Mouse (Mus musculus) kidney, postnatal 0 days (tissue): ENCODE measurements around the gene Cep89. TPM values are rescaled to one million over a fixed set of nuclear protein-coding genes. Genes with fewer than 3 reads are reported as not detected.
A peak's percentile ranks its signal among the peaks of the same experiment; 100 is the strongest.

ENCODE experiments used
- ATAC-seq: fragments of 200-750 bp; cut with Nextera tagmentation; replicated peaks from 2 replicates; pipeline ENCODE4 v1.8.0; 2017; ENCODE audit warnings: low read depth, moderate number of reproducible peaks, moderate TSS enrichment, moderate library complexity; ENCODE audit not compliant: low FRiP score
- DNase-seq: peaks from one replicate; pipeline ENCODE4 v3.0.0-alpha.2; 2016; ENCODE audit warnings: low spot score
- H3K27ac ChIP-seq: fragments of 300-500 bp; sonication (generic); 2 replicates; pipeline ENCODE4 v1.5.1; 2014; ENCODE audit warnings: mild to moderate bottlenecking
- H3K27me3 ChIP-seq: fragments of 300-500 bp; sonication (generic); 2 replicates; pipeline ENCODE4 v1.6.1; 2014; ENCODE audit warnings: low read length, mixed read lengths; ENCODE audit not compliant: insufficient read depth
- H3K36me3 ChIP-seq: fragments of 300-500 bp; sonication (generic); 2 replicates; pipeline ENCODE4 v1.6.1; 2014; ENCODE audit warnings: low read length, mixed read lengths; ENCODE audit not compliant: insufficient read depth
- H3K4me1 ChIP-seq: fragments of 300-500 bp; sonication (generic); replicated peaks from 2 replicates; pipeline ENCODE4 v1.6.1; 2014; ENCODE audit warnings: antibody characterized with exemption, low read length, mixed read lengths; ENCODE audit not compliant: insufficient read depth
- H3K4me2 ChIP-seq: fragments of 300-500 bp; sonication (generic); 2 replicates; pipeline ENCODE4 v1.6.1; 2014; ENCODE audit warnings: mild to moderate bottlenecking, low read length, moderate library complexity, mixed read lengths
- H3K4me3 ChIP-seq: fragments of 300-500 bp; sonication (generic); replicated peaks from 2 replicates; pipeline ENCODE4 v1.5.1; 2014; ENCODE audit warnings: low read depth, low read length
- H3K9ac ChIP-seq: fragments of 300-500 bp; sonication (generic); 2 replicates; pipeline ENCODE4 v1.6.1; 2014; ENCODE audit warnings: low read depth, low read length
- H3K9me3 ChIP-seq: fragments of 300-500 bp; sonication (generic); replicated peaks from 2 replicates; pipeline ENCODE4 v1.6.1; 2016; ENCODE audit warnings: low read length, inconsistent platforms, mixed read lengths
- CTCF ChIP-seq: IDR thresholded peaks from 2 replicates; pipeline ENCODE4 v1.5.1; 2016; ENCODE audit warnings: antibody characterized with exemption, low read depth, mild to moderate bottlenecking, moderate library complexity
- WGBS: fragments of 180-500 bp; shearing (Covaris S2); extraction: QIAGEN DNeasy Blood & Tissue Kit; methylation state at CpG from one replicate; pipeline ENCODE4 v1.1.7; 2014; 5-methylcytosine and 5-hydroxymethylcytosine counted together
- polyA plus RNA-seq: library from polyadenylated mRNA; unstranded; fragments of >200 nt; fragmentation: Nextera tagmentation; extraction: Ambion mirVana; gene quantifications from 2 replicates; pipeline ENCODE4 v1.2.1, GENCODE M21; 2015

The Cep89 gene
- polyA plus RNA-seq, 1 experiment from 2014 or later = 32.2 TPM

DNA sequence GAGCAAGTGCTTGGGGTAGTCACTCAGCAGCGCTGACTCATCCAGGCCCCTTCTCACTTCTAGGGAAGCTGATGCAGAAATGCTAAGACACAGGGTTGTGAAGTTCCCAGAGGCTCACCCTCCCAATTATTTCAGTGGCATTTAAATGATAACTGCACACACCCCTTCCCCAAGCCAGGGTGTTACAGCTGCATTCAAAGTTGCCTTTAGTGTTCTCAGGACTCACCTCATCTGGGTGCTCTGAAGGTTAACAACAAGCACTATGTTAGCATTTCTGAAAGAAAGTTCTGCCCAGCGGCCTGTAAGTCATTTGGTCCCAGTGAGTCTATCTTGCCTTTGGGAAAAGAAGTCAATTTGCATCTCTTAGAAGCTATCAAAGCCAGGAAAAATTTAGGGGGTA is 71.0 kb downstream of the Cep89 start:
- 57% methylated on average over 2 of the region's 2 CpGs for WGBS
- H3K27ac ChIP-seq = no peak overlapping the region

DNA sequence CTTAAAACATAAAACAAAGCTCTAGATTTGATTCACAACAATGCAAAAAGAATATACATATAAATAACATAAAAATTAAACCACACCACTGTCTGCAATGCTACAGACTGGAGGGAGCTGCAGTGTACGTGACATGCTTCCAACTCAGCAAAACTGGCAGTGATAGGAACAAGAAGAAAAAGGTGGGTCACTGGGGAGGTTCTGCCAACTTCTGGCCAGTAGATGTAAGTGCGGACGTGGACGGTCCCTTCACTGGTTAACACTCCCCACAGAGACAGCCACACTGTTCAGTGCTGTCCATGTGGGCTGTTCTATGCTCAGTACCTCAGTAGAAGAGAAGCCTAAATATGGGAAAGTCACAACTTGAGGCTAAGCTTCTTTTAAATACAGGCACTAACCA is 74.0 kb downstream of the Cep89 start:
- Histone ChIP-seq H3K27me3 (no peaks in the 10 kb centered on the region), H3K4me2 (no peak overlapping the region), H3K36me3 (no peaks in the 10 kb centered on the region), H3K4me1 (no peaks in the 10 kb centered on the region), H3K9ac (no peak overlapping the region), H3K9me3 (no peaks in the 10 kb centered on the region), H3K4me3 (no peak overlapping the region), H3K27ac (no peak overlapping the region)
- DNase-seq = peak; percentile 28
- peak; percentile 45; the same call in 1 of the 2 replicates for TF ChIP-seq CTCF
- ATAC-seq = no peak
- WGBS = 34% methylated on average over 4 of the region's 4 CpGs

More for the DNA sequence above, 71.0 kb downstream of the Cep89 start:
- no peak overlapping the region for H3K9ac ChIP-seq
- H3K4me1 ChIP-seq = no peaks in the 10 kb centered on the region
- no peak overlapping the region for H3K4me3 ChIP-seq
- DNase-seq (no peak), ATAC-seq (no peak)
- no peak overlapping the region for H3K4me2 ChIP-seq
- H3K36me3 ChIP-seq = no peaks in the 10 kb centered on the region
- no peaks in the 10 kb centered on the region for H3K27me3 ChIP-seq
- no peaks in the 10 kb centered on the region for H3K9me3 ChIP-seq
- TF ChIP-seq CTCF = no peak

DNA sequence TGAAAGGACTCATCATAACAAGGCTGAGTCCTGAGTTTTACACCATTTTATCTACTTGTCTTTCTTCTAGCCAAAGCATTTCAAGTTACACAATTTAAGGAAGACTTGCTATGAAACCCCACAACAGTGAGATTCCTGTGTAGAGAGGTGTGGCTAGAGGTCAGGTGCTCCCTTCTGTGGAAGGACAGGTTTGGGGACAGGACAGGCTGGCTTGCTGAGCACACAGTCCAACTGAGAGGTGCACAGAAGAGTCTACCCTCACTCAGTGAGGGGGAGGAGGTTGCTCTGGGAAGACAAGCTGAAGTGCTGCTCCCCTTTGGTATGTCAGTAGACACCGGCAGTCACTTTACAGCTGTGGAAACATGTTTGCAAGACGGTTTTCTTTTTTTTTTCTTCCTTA is 79.6 kb downstream of the Cep89 start:
- no peak overlapping the region for H3K4me3 ChIP-seq
- H3K27me3 ChIP-seq = no peaks in the 10 kb centered on the region
- H3K9ac ChIP-seq = no peak overlapping the region
- DNase-seq (no peak), ATAC-seq (no peak)
- 56% methylated on average over 2 of the region's 2 CpGs for WGBS
- TF ChIP-seq CTCF = no peak
- H3K27ac ChIP-seq = no peak overlapping the region
- no peaks in the 10 kb centered on the region for H3K4me1 ChIP-seq
- no peaks in the 10 kb centered on the region for H3K36me3 ChIP-seq
- no peak overlapping the region for H3K4me2 ChIP-seq
- H3K9me3 ChIP-seq = no peaks in the 10 kb centered on the region

DNA sequence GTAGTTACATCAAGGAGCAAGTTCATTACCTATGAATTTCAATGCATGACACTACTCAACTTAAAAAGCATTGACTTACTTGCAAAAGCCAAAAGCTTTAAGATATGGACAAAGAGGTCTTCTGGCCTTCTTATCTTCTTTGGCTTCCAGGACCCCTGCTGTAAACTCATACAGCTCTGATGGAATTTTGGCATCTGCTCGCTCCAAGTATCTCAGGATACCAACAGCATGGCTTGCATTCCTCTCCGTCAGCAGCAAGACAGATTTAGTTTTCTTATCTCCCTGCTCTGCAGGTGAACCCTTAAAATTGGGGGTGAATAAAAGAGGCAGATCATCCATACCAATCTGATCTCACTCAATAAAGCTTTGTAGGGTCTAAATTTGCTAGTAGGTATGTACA is 88.3 kb downstream of the Cep89 start:
- Histone ChIP-seq H3K9me3 (no peaks in the 10 kb centered on the region), H3K27ac (no peak overlapping the region), H3K9ac (no peak overlapping the region), H3K36me3 (no peaks in the 10 kb centered on the region), H3K27me3 (no peaks in the 10 kb centered on the region), H3K4me1 (no peaks in the 10 kb centered on the region), H3K4me2 (no peak overlapping the region), H3K4me3 (no peak overlapping the region)
- no peak for DNase-seq
- 82% methylated on average over 2 of the region's 2 CpGs for WGBS
- no peak for ATAC-seq
- TF ChIP-seq CTCF = no peak

DNA sequence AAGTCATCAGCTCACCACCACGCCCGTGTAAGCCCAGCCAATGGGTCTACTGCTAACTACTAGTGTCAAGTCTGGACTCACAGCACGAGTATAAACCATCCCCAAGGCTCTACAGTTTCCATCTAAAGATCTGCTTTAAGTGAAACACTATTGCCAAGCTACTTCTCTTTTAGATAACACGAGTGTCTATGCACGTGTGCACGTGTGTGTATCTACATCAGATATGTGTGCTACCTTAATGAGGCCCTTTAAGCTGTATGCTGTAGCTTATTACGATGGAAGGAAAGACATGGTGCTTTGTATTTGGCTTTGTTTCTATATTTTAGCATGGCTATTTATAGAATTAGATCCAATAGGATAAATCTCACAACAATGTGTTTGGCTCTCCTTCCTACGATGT is 89.7 kb downstream of the Cep89 start:
- Histone ChIP-seq H3K4me1 (no peaks in the 10 kb centered on the region), H3K4me3 (no peak overlapping the region), H3K9ac (no peak overlapping the region), H3K27ac (no peak overlapping the region), H3K36me3 (no peaks in the 10 kb centered on the region), H3K9me3 (no peaks in the 10 kb centered on the region), H3K27me3 (no peaks in the 10 kb centered on the region), H3K4me2 (no peak overlapping the region)
- DNase-seq (no peak), ATAC-seq (no peak)
- TF ChIP-seq CTCF = no peak
- WGBS = 83% methylated on average over 8 of the region's 8 CpGs

Other genes starting within 250 kb of the Cep89 start
- 0.26 and 0.28 TPM in 2 replicates for gene Slc7a10, start 210.7 kb upstream of the Cep89 start, polyA plus RNA-seq
- gene Lrp3, start 181.5 kb upstream of the Cep89 start, polyA plus RNA-seq = 3.7 and 4.1 TPM in 2 replicates
- gene Gpatch1, start 78.6 kb upstream of the Cep89 start, polyA plus RNA-seq = 17.0 and 17.6 TPM in 2 replicates
- gene Rhpn2, start 62.9 kb upstream of the Cep89 start, polyA plus RNA-seq = 14.6 and 15.1 TPM in 2 replicates
- 14.3 and 15.4 TPM in 2 replicates for gene Faap24, start 199 bp upstream of the Cep89 start, polyA plus RNA-seq
- gene Slc7a9, start 51.8 kb downstream of the Cep89 start, polyA plus RNA-seq = 31.8 and 35.1 TPM in 2 replicates
- 0.38 and 0.62 TPM in 2 replicates for gene Tdrd12, start 140.7 kb downstream of the Cep89 start, polyA plus RNA-seq
- gene Nudt19, start 159.3 kb downstream of the Cep89 start, polyA plus RNA-seq = 135 and 138 TPM in 2 replicates
- gene Rgs9bp, start 188.5 kb downstream of the Cep89 start, polyA plus RNA-seq = 0.05 and 0.11 TPM in 2 replicates
- 18.5 and 19.5 TPM in 2 replicates for gene Ankrd27, start 189.2 kb downstream of the Cep89 start, polyA plus RNA-seq